Mouse (Mus musculus): ENCODE data around the gene Hhatl. TPM values are rescaled to one million over a fixed set of nuclear protein-coding genes. Genes with fewer than 3 reads are reported as not detected.

Gene Hhatl
- total RNA-seq, 2 experiments from 2014 or later: 20.0 to 21.3 TPM

DNA sequence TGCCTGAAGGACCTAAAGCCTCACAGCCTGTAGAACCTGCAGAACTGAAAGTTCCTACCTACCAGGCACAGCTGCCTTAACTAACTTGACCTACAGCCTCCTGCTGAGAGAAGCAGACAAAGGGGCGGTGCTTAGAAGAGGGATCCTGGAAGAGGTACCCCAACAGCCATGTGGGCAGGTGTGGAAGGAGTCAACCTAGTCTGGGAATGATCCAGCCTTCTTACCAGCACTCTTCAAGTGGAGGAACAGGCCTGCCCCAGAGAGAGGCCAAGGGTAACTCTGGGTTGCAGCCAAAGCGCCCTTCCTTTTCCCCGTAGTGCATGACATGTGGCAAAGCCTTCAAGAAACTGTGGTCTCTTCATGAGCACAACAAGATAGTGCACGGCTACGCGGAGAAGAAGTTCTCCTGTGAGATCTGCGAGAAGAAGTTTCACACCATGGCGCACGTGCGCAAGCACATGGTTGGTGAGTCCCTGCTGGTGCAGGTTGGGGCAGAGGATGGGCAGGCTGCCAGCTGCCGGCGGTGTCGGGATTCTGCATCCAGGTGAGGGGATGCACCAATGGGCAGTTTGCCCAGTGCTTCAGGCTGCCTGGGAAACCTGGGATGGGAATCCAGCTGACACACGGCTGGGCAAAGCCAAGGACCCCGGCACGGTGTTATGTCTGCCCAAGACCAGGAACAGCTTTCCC, 27.0 kb downstream of the Hhatl start:
- Histone ChIP-seq H3K27ac (no peak overlapping the region), H3K4me3 (no peak overlapping the region)
- intact Hi-C loops (cut with DNase I): no loop called here
- DNase-seq (ENCODE audit: extremely low spot score in 1 of 2, low spot score in 2 of 2): no peak
- TF ChIP-seq CTCF (IDR thresholded peaks at IDR 0.05): no peak

DNA sequence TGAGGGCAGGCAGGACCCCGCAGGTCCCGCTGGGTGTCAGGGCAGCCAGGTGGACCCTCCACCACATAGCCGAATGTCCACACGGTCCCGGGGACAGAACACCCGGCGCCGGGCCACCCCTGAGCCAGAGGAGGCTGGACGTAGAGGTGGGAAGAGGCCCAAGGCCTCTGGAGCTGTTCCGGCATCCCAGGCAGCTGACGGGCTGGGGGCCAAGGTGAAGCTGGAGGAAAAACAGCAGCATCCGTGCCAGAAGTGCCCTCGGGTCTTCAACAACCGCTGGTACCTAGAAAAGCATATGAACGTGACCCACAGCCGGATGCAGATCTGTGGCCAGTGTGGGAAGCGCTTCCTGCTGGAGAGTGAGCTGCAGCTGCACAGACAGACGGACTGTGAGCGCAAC, 28.6 kb downstream of the Hhatl start:
- Histone ChIP-seq H3K27ac (0 out of 2 replicates have a peak overlapping the region, but pooled peaks have one; percentile 40), H3K4me3 (no peak overlapping the region)
- DNase-seq (ENCODE audit: extremely low spot score in 1 of 2, low spot score in 2 of 2): no peak
- TF ChIP-seq CTCF (IDR thresholded peaks at IDR 0.05): no peak
- intact Hi-C loops (cut with DNase I): loop anchor here (5.0 kb wide), 1 partner anchor 59 kb away; no protein-coding TSS in a partner anchor

DNA sequence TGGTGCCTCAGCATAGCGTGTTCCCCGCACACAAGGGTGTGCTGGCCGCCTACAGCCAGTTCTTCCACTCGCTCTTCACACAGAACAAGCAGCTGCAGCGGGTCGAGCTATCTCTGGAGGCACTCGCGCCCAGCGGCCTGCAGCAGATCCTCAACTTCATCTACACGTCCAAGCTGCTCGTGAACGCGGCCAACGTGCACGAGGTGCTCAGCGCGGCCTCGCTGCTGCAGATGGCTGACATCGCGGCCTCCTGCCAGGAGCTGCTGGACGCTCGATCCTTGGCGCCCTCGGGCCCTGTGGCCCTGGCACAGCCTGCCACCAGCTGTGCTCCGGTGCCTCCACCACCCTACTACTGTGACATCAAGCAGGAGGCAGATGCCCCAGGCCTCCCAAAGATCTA, 29.5 kb downstream of the Hhatl start:
- Histone ChIP-seq H3K27ac (no peak overlapping the region), H3K4me3 (no peak overlapping the region)
- DNase-seq (ENCODE audit: extremely low spot score in 1 of 2, low spot score in 2 of 2): no peak
- TF ChIP-seq CTCF (IDR thresholded peaks at IDR 0.05): no peak
- intact Hi-C loops (cut with DNase I): loop anchor here (5.0 kb wide), 1 partner anchor 60 kb away; no protein-coding TSS in a partner anchor

DNA sequence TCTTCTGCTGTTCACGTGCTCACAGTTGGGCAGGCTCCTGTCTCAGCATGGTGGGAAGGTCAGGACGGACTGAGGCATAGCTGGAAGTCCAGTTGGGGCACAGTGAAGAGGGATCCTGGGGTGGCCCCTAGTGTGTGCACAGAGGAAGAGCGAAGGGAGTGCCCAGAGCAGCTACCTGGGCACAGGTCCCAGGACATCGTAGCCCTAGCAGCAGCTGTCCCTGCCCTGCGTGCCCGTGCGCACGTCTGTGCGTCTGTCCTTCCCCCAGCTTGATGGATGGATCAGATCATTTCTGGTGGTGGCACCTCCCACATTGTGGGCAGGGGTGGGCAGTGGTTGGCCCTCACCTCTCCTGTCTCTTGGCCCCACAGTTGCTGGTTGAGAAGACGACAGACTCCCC, 30.1 kb downstream of the Hhatl start:
- no peak for DNase-seq (ENCODE audit: extremely low spot score in 1 of 2, low spot score in 2 of 2)
- H3K27ac ChIP-seq: no peak overlapping the region; the same call in 1 of the 2 replicates
- intact Hi-C loops (cut with DNase I): loop anchor here (5.0 kb wide), 1 partner anchor 60 kb away; no protein-coding TSS in a partner anchor

DNA sequence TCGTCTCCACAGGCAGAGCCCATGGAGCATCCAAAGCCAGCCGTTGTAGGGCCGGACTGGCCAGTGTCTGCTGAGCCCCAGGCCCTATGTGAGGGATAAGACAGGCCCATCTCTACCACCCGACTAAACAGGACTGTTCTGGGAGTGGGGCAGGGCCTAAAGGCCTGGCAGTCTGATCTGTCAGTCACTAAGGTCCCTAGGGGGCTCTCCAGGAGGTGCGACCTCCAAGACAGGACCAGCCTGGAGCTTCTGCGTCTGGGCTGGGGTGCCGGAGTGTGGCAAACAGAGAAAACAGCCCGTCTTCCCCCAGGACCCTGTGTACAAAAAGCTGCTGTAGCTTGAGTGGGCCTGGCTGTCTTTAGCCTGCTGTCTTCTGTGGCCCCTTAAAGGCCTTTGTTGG, 30.5 kb downstream of the Hhatl start:
- Histone ChIP-seq H3K27ac (peak overlapping the region; percentile 47), H3K4me3 (no peak overlapping the region)
- no peak for TF ChIP-seq CTCF (IDR thresholded peaks at IDR 0.05)
- DNase-seq (ENCODE audit: extremely low spot score in 1 of 2, low spot score in 2 of 2): peak in 1 of 2 experiments; percentile 13
- intact Hi-C loops (cut with DNase I): loop anchor here (2.0 to 5.0 kb wide), 2 partner anchors 15 to 61 kb away; partner anchors contain the start of gene Klhl40

More for the DNA sequence above, 30.1 kb downstream of the Hhatl start:
- TF ChIP-seq CTCF (IDR thresholded peaks at IDR 0.05): no peak
- H3K4me3 ChIP-seq: no peak overlapping the region

DNA sequence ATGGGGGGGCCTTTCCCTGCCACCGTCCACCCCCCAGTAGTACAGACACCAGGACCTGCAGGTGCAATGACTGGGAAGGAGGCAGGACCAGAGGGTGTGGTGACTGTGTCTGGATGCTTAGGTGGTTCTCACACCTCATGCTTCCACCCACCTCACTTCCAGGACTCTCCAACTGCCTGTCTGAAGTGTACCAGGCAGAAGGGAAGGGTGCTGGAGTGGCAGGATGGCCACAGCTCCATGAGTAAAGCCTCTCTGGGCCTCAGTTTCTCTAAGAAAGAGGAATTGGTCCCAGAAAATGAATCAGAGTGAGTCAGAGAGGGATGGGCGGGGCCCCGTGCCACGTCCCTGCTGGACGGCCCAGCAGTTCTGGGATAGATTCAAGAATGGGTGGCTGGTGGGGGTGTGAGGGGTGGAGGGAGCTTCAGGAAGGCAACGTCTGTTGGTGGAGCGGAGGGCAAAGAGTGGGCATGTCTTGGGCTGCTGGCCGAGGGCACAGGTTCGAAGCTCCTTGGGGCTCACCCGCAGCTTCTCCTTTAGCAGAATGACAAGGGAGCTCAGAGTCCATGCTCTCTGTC, 31.1 kb downstream of the Hhatl start:
- intact Hi-C loops (cut with DNase I): loop anchor here (2.0 to 5.0 kb wide), 2 partner anchors 16 to 61 kb away; partner anchors contain the start of gene Klhl40
- TF ChIP-seq CTCF (IDR thresholded peaks at IDR 0.05): no peak
- peak in 1 of 2 experiments; percentile 35 for DNase-seq (ENCODE audit: extremely low spot score in 1 of 2, low spot score in 2 of 2)
- Histone ChIP-seq H3K4me3 (peak overlapping the region; percentile 95), H3K27ac (peak overlapping the region; percentile 94)

DNA sequence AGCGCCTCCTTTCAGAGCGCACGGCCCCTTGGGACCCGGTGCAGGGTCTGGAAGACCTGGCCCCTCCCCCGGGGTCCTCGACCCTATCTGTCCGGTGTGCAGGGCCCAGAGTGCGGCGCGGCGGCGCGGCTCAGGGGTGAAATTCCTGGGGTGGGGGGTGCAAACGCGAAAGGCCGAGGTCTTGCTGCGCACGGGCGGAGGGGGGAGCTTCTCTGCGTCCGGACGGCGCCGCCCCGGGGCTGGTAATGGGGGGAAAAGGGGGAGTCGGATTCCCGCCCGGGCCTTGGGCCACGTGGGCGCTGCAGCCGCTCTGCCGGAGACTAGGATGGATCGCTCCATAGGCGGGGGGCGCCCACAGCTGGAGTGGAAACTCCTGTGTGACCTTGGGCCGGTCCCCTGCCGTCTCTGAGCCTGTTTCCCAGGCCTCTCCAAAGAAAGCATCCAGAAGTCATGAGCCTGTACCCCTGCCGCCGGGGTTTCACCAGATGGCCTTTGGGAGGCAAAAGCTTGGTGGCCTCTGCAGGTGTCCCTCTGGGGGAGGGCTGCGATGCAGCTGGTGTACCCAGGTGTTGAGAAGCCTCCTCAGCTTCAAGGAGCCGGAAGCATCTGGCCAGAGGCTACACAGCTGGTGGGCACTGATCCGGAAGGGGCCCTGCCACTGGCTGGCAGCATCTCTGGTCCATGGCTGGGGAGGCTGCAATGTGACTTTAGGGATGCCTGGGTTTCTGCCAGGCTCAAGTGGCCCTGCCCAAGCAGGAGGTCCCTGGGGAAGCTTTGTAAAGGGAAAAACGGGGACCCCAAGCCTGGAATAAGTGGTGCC, 31.8 kb downstream of the Hhatl start:
- no peak for TF ChIP-seq CTCF (IDR thresholded peaks at IDR 0.05)
- Histone ChIP-seq H3K4me3 (peak overlapping the region; percentile 95), H3K27ac (peak overlapping the region; percentile 94)
- intact Hi-C loops (cut with DNase I): loop anchor here (2.0 to 5.0 kb wide), 2 partner anchors 16 to 62 kb away; partner anchors contain the start of gene Klhl40
- DNase-seq (ENCODE audit: extremely low spot score in 1 of 2, low spot score in 2 of 2): peak; percentile 58 to 64

DNA sequence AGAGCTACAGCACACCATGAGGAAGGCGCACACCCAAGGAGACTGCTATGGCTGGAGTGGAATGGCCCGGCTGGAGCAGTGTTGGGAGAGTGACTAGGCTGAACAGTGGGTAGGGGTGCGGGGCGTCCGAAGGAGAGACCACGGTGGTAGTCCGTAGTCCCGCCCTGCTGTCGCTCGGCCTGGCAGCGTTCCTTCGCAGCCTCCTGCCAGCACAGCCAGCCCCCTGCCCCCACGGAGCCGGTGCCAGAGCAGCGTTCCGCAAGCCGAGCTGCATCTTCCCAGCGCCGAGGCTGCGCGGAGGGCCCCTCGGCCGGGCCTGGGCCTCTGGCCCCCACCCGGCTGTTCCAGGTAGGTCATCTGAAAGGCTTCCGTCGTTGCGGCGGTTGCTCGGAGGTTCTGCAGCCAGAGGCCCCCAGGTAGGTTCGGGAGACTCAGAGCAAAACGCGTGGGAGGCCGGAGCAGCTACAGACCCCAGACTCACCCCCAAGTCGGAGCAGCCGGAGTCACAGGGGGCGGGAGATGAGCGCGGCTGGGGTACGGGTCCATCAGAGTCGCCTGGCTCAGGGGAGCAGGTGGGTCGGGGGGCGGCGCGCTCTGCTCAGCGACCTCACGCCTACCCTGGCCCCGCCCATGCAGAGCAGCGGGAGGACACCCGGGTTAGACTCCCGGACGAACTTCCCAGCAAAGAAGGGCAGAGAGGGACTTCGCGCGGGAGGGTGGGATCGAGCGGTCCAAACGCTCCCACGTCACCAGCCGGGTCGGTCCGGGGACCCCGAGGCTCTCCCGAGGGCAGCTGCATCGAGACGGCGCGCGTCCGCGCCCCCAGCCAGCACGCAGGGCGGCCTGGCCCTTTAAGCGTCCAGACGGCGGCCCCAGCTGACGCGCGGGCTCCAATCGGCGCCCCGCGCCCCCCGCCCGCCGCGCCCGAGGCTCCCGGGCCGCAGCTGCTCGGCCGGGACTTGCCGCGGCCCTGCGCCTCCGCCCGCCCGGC, 32.9 kb downstream of the Hhatl start, which contains the start of gene Zfp651:
TSS of gene Zfp651 (plus strand) at position 240 of the 991 bp plus-strand sequence.
- peak; percentile 76 for DNase-seq (ENCODE audit: extremely low spot score in 1 of 2, low spot score in 2 of 2)
- no peak; the same call in 1 of the 2 replicates for TF ChIP-seq CTCF (IDR thresholded peaks at IDR 0.05)
- peak within 1 kb of the TSS; percentile 95 for H3K4me3 ChIP-seq
- intact Hi-C loops (cut with DNase I): loop anchor here (2.0 to 5.0 kb wide), 3 partner anchors 17 to 71 kb away; partner anchors contain the start of gene Klhl40
- peak within 1 kb of the TSS; percentile 99 for H3K27ac ChIP-seq

DNA sequence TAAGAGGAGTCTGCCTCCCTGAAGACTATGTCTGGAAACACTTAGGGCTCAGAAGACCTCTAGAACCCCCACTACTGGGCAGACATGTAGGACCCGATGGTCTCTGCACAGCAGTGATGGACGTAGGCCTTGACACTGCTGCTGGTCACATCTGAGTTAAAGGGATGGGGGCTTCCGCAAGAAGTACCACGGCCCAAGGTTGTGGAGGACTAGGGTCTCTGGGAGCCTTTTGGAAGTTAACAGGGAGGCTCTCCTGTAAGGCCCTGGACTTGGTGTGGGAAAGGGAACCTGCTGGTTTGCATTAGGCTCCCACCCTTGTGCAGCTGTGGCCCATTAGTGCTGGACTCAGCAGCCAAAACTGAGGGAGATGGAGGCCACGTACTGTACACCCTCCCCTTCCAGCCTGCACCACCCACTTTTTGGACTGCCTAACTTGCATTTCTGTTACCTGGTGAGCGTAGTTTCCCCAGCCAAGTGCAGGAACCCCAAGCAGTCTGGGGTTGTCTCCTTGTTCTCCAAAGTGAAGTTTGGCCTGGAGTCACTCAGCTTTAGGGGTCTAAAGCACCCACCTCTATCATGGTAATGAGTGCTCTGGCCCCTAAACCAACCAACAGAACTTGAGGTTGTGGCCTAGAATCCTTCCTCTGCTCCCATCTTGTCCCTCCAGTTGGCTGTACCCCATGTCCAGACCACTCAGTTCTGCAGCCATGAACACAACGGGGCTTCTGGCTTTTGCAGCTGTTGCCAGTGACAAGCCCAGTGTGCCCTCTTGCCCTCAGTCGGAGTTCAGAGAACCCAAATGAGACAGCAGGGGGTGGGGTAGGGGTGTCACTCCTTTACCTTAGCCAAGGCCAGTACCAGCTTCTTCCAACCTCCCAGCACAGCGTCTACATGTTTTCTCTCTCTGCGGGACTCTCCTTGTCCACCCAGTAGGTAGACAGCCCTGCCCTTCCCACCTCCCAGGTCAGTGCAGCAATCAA, 34.2 kb downstream of the Hhatl start:
- Histone ChIP-seq H3K4me3 (peak overlapping the region; percentile 95), H3K27ac (peak overlapping the region; percentile 99)
- intact Hi-C loops (cut with DNase I): loop anchor here (2.0 kb wide), 1 partner anchor 73 kb away; no protein-coding TSS in a partner anchor
- DNase-seq (ENCODE audit: extremely low spot score in 1 of 2, low spot score in 2 of 2): peak; percentile 10 to 14
- no peak for TF ChIP-seq CTCF (IDR thresholded peaks at IDR 0.05)

All from left cerebral cortex, adult 2 months (tissue).